Mouse (Mus musculus) stomach, embryonic 16.5 days (tissue): ENCODE results near the gene Bhlhe40. TPM values are rescaled to one million over a fixed set of nuclear protein-coding genes. Genes with fewer than 3 reads are reported as not detected.
A peak's percentile ranks its signal among the peaks of the same experiment; 100 is the strongest.

Experiments
- ATAC-seq: fragments of 200-750 bp; cut with Nextera tagmentation; 2 replicates; pipeline ENCODE4 v1.8.0; 2017; ENCODE audit warnings: moderate number of reproducible peaks, moderate TSS enrichment; ENCODE audit not compliant: insufficient read depth, low FRiP score
- H3K27ac ChIP-seq: fragments of 300-500 bp; sonication (generic); 2 replicates; pipeline ENCODE4 v1.5.1; 2014; ENCODE audit warnings: low read length
- H3K27me3 ChIP-seq: fragments of 300-500 bp; sonication (generic); 2 replicates; pipeline ENCODE4 v1.6.1; 2014; ENCODE audit warnings: low read length, control low read depth, mixed read lengths; ENCODE audit not compliant: control insufficient read depth, insufficient read depth
- H3K36me3 ChIP-seq: fragments of 300-500 bp; sonication (generic); 2 replicates; pipeline ENCODE4 v1.6.1; 2014; ENCODE audit warnings: low read length; ENCODE audit not compliant: control insufficient read depth, insufficient read depth
- H3K4me1 ChIP-seq: fragments of 300-500 bp; sonication (generic); 2 replicates; pipeline ENCODE4 v1.6.1; 2014; ENCODE audit warnings: low read length, control low read depth, mixed read lengths; ENCODE audit not compliant: control insufficient read depth, insufficient read depth
- H3K4me2 ChIP-seq: fragments of 300-500 bp; sonication (generic); 2 replicates; pipeline ENCODE4 v1.6.1; 2014; ENCODE audit warnings: low read depth, low read length, mixed read lengths
- H3K4me3 ChIP-seq: fragments of 300-500 bp; sonication (generic); replicated peaks from 2 replicates; pipeline ENCODE4 v1.5.1; 2014; ENCODE audit warnings: mild to moderate bottlenecking, low read length
- H3K9ac ChIP-seq: fragments of 300-500 bp; sonication (generic); 2 replicates; pipeline ENCODE4 v1.6.1; 2014; ENCODE audit warnings: low read length
- H3K9me3 ChIP-seq: fragments of 300-500 bp; sonication (generic); replicated peaks from 2 replicates; pipeline ENCODE4 v1.6.1; 2016; ENCODE audit warnings: low read length, control low read depth; ENCODE audit not compliant: control insufficient read depth
- WGBS: fragments of 180-500 bp; shearing (Covaris S2); extraction: QIAGEN DNeasy Blood & Tissue Kit; methylation state at CpG from one replicate; pipeline ENCODE4 v1.1.7; 2014; 5-methylcytosine and 5-hydroxymethylcytosine counted together
- polyA plus RNA-seq: library from polyadenylated mRNA; unstranded; fragments of >200 nt; fragmentation: Nextera tagmentation; extraction: Ambion mirVana; gene quantifications from 2 replicates; pipeline ENCODE4 v1.2.1, GENCODE M21; 2015

The Bhlhe40 gene
- polyA plus RNA-seq, 1 experiment from 2014 or later = 39.6 TPM

GRCm38 (mm10) chr6:108644311-108644710 is 16.1 kb upstream of the Bhlhe40 start:
- Histone ChIP-seq H3K27me3 (no peaks in the 10 kb centered on the region), H3K27ac (no peak overlapping the region), H3K36me3 (no peaks in the 10 kb centered on the region), H3K9ac (no peak overlapping the region), H3K4me1 (no peaks in the 10 kb centered on the region), H3K9me3 (no peaks in the 10 kb centered on the region), H3K4me2 (no peak overlapping the region), H3K4me3 (no peak overlapping the region)
- ATAC-seq = no peak
- WGBS = 61% methylated on average over 5 of the region's 5 CpGs

GRCm38 (mm10) chr6:108647094-108647493 is 13.3 kb upstream of the Bhlhe40 start:
- no peak overlapping the region for H3K9ac ChIP-seq
- H3K36me3 ChIP-seq = no peaks in the 10 kb centered on the region
- no peak overlapping the region for H3K4me2 ChIP-seq
- no peaks in the 10 kb centered on the region for H3K9me3 ChIP-seq
- ATAC-seq = no peak
- no peak overlapping the region for H3K4me3 ChIP-seq
- no peaks in the 10 kb centered on the region for H3K27me3 ChIP-seq
- H3K4me1 ChIP-seq = no peaks in the 10 kb centered on the region
- WGBS = 46% methylated on average over 3 of the region's 3 CpGs
- no peak overlapping the region for H3K27ac ChIP-seq

- H3K27me3 ChIP-seq = no peaks in the 10 kb centered on the region
- H3K9ac ChIP-seq = no peak overlapping the region
- H3K4me3 ChIP-seq = no peak overlapping the region
- no peaks in the 10 kb centered on the region for H3K9me3 ChIP-seq
- H3K4me2 ChIP-seq = no peak overlapping the region
- H3K27ac ChIP-seq = no peak overlapping the region
- H3K36me3 ChIP-seq = no peaks in the 10 kb centered on the region
- no peaks in the 10 kb centered on the region for H3K4me1 ChIP-seq
- no peak for ATAC-seq
- 61% methylated on average over 6 of the region's 6 CpGs for WGBS
Measured at GRCm38 (mm10) chr6:108648072-108648471, 12.4 kb upstream of the Bhlhe40 start.

GRCm38 (mm10) chr6:108655861-108656260 is 4.6 kb upstream of the Bhlhe40 start:
- WGBS = 56% methylated on average over 2 of the region's 2 CpGs
- ATAC-seq = no peak
- no peaks in the 10 kb centered on the region for H3K27me3 ChIP-seq

GRCm38 (mm10) chr6:108658051-108658415 is 2.4 kb upstream of the Bhlhe40 start:
- Histone ChIP-seq H3K9me3 (no peaks in the 10 kb centered on the region), H3K4me2 (peak overlapping the region; percentile 86), H3K27ac (peak overlapping the region; percentile 100), H3K27me3 (no peaks in the 10 kb centered on the region), H3K4me3 (peak overlapping the region; percentile 78; the same call in 1 of the 2 replicates), H3K9ac (peak overlapping the region; percentile 84; the same call in 1 of the 2 replicates), H3K4me1 (peaks cover 11% of the 10 kb centered on the region), H3K36me3 (no peaks in the 10 kb centered on the region)
- ATAC-seq = no peak
- WGBS = 62% methylated on average over 3 of the region's 3 CpGs

More at GRCm38 (mm10) chr6:108655861-108656260, 4.6 kb upstream of the Bhlhe40 start:
- peaks cover 3% of the 10 kb centered on the region; the same call in 1 of the 2 replicates for H3K4me1 ChIP-seq
- H3K27ac ChIP-seq = no peak overlapping the region
- H3K4me3 ChIP-seq = no peak overlapping the region
- no peak overlapping the region for H3K4me2 ChIP-seq
- H3K36me3 ChIP-seq = no peaks in the 10 kb centered on the region
- no peak overlapping the region for H3K9ac ChIP-seq
- no peaks in the 10 kb centered on the region for H3K9me3 ChIP-seq

GRCm38 (mm10) chr6:108658416-108659201 is 1.8 kb upstream of the Bhlhe40 start:
- Histone ChIP-seq H3K27ac (peak overlapping the region; percentile 100), H3K4me3 (peak overlapping the region; percentile 78), H3K36me3 (no peaks in the 10 kb centered on the region), H3K4me2 (peak overlapping the region; percentile 86), H3K9me3 (no peaks in the 10 kb centered on the region), H3K27me3 (no peaks in the 10 kb centered on the region), H3K9ac (peak overlapping the region; percentile 84), H3K4me1 (peaks cover 16% of the 10 kb centered on the region)
- ATAC-seq = no peak
- 3% methylated on average over 31 of the region's 31 CpGs for WGBS

GRCm38 (mm10) chr6:108659221-108659725 is 1.2 kb upstream of the Bhlhe40 start:
- Histone ChIP-seq H3K27ac (peak overlapping the region; percentile 100), H3K4me2 (peak overlapping the region; percentile 86), H3K4me1 (peaks cover 16% of the 10 kb centered on the region), H3K9ac (peak overlapping the region; percentile 84), H3K9me3 (no peaks in the 10 kb centered on the region), H3K4me3 (peak overlapping the region; percentile 78), H3K36me3 (no peaks in the 10 kb centered on the region), H3K27me3 (no peaks in the 10 kb centered on the region)
- peak; percentile 71 for ATAC-seq
- 0% methylated on average over 37 of the region's 42 CpGs for WGBS

- no peaks in the 10 kb centered on the region for H3K27me3 ChIP-seq
- H3K9ac ChIP-seq = peak overlapping the region; percentile 84
- H3K4me1 ChIP-seq = peaks cover 19% of the 10 kb centered on the region
- no peaks in the 10 kb centered on the region; the same call in 1 of the 2 replicates for H3K36me3 ChIP-seq
- WGBS = under 1% methylated on average over 31 of the region's 35 CpGs
- H3K27ac ChIP-seq = peak overlapping the region; percentile 100
- H3K9me3 ChIP-seq = no peaks in the 10 kb centered on the region
- peak overlapping the region; percentile 78 for H3K4me3 ChIP-seq
- ATAC-seq = peak; percentile 87
- peak overlapping the region; percentile 86 for H3K4me2 ChIP-seq
Measured at GRCm38 (mm10) chr6:108659726-108660205, 663 bp upstream of the Bhlhe40 start.

- Histone ChIP-seq H3K9ac (peak overlapping the region; percentile 88), H3K4me1 (peaks cover 28% of the 10 kb centered on the region), H3K4me3 (peak overlapping the region; percentile 78), H3K27me3 (no peaks in the 10 kb centered on the region), H3K36me3 (no peaks in the 10 kb centered on the region; the same call in 1 of the 2 replicates), H3K4me2 (peak overlapping the region; percentile 86), H3K27ac (peak overlapping the region; percentile 100), H3K9me3 (no peaks in the 10 kb centered on the region)
- WGBS = under 1% methylated on average over 18 of the region's 18 CpGs
- ATAC-seq = no peak
Measured at GRCm38 (mm10) chr6:108660878-108661389, 505 bp downstream of the Bhlhe40 start.
